Mouse (Mus musculus): ENCODE measurements at regions not wholly inside any gene's neighbourhood (a gene's known extent, or its start where the extent isn't known, plus 50 kb on each side); places are given as distances from the start of the nearest gene placed in this dataset.

DNA sequence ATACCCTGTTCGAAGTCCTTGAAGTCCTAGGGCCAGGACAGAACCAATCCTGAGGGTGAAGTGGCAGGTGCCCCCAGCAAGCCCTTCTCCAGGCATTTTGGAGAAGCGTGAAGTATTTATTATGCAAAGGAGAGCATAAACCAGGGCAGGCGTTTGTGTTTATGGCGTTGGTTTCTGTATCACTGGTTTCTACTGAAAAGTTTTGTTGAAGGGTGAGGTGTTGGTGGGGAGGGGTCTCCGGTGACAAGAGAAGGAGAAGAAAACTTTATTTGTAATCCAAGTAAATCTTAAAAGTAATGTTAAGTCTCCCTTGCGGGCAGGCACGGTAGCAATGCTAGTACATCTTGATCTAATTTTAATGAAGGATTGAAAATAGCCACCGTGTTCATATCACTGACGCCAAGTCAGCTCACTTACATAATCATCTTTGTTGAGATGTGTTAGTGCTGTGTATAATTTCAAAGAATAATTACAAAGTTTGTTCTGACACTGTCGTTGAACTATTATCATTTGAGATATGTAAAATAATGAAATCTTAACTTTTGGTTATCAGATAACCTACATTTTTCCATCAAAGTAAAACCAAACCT lies 140.2 kb downstream of the Ogfrl1 start:
- TF ChIP-seq CTCF (IDR thresholded peaks at IDR 0.05; ENCODE audit: borderline replicate concordance, insufficient read depth, low read depth, low read length) (no peak), POLR2A (IDR thresholded peaks at IDR 0.05; ENCODE audit: borderline replicate concordance, insufficient read depth, low read length) (no peak)

Data from cerebellum, adult 2 months (tissue).